ENCODE assay signal across 25 mouse cellular contexts in the genomic region with DNA sequence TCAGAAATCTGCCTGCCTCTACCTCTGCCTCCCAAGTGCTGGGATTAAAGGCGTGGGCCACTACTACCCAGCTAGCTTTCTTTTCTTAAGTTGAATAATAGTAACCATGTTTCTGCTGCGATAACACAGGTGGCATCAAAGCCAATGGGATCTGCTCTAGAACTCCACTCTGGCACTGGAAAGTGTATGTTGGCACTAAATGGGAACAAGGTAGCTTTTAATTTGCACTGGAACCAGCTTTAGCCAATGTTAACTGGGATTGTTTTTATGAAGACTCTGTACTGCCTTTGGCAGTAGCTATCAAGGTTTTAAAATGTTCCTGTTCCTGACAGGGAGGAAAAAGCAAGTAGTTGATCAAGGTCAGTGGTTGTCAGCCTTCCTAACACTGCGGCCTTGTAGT.
"Had no signal": no experiment of that assay in that cellular context is flagged by ENCODE, and none has a peak within 500 bp of the region (broad histone marks: within the 10 kb centered on the region; RNA-seq: fewer than 3 reads in every experiment).

No protein-coding gene starts in this region.

- H3K4me2 ChIP-seq: heart, embryonic 12.5 days; hindbrain, embryonic 12.5 days; hindbrain, embryonic 14.5 days; intestine, embryonic 15.5 days; limb, embryonic 12.5 days; liver, embryonic 11.5 days; liver, embryonic 13.5 days; liver, embryonic 15.5 days had no signal

- H3K4me3 ChIP-seq: heart, embryonic 10.5 days; heart, embryonic 12.5 days; hindbrain, embryonic 10.5 days; hindbrain, embryonic 12.5 days; intestine, embryonic 15.5 days; layer of hippocampus, adult 2 months; left cerebral cortex, adult 2 months; limb, embryonic 10.5 days; limb, embryonic 12.5 days; liver, embryonic 13.5 days; liver, embryonic 15.5 days had no signal

- DNase-seq: gastrocnemius, postnatal 14 days; gastrocnemius, postnatal 36 days; heart, adult 18-20 months; heart, postnatal 10 days; heart, postnatal 4 days; kidney, adult 18-20 months; kidney, postnatal 14 days; kidney, postnatal 36 days; liver, embryonic 13.5 days had no signal

- H3K9ac ChIP-seq: heart, embryonic 12.5 days; hindbrain, embryonic 12.5 days; hindbrain, embryonic 14.5 days; intestine, embryonic 15.5 days; limb, embryonic 12.5 days; liver, embryonic 13.5 days; liver, embryonic 15.5 days had no signal

- H3K27me3 ChIP-seq: heart, embryonic 12.5 days; hindbrain, embryonic 12.5 days; intestine, embryonic 15.5 days; limb, embryonic 12.5 days; liver, embryonic 13.5 days; liver, embryonic 15.5 days had no signal

- ATAC-seq: hindbrain, embryonic 16.5 days; inflammation-experienced regulatory T-cells, adult 6 months; intestine, embryonic 15.5 days; intestine, postnatal 0 days had no signal

- H3K27ac ChIP-seq: heart, embryonic 10.5 days; hindbrain, embryonic 10.5 days; hindbrain, embryonic 12.5 days; hindbrain, embryonic 14.5 days; intestine, embryonic 15.5 days; kidney, postnatal 0 days; layer of hippocampus, adult 2 months; left cerebral cortex, adult 2 months; limb, embryonic 10.5 days; limb, embryonic 12.5 days; liver, embryonic 13.5 days; liver, embryonic 15.5 days had no signal

- H3K4me1 ChIP-seq: heart, embryonic 10.5 days; heart, embryonic 12.5 days; hindbrain, embryonic 10.5 days; hindbrain, embryonic 12.5 days; intestine, embryonic 15.5 days; limb, embryonic 10.5 days; limb, embryonic 12.5 days; liver, embryonic 13.5 days; liver, embryonic 15.5 days had no signal

- H3K9me3 ChIP-seq: heart, embryonic 10.5 days; heart, embryonic 12.5 days; hindbrain, embryonic 10.5 days; hindbrain, embryonic 12.5 days; intestine, embryonic 15.5 days; limb, embryonic 10.5 days; limb, embryonic 12.5 days; liver, embryonic 13.5 days; liver, embryonic 15.5 days had no signal
